Mouse (Mus musculus) MEL (cell line): ENCODE data around the gene Meioc.

Experiments used
- CHD1 ChIP-seq: IDR thresholded peaks from 2 replicates; pipeline ENCODE4 v1.6.1; 2012; ENCODE audit warnings: low read depth, mild to moderate bottlenecking, inconsistent platforms, low read length, improper control_type of control experiment
- CHD2 ChIP-seq: IDR thresholded peaks from 2 replicates; pipeline ENCODE4 v1.6.1; 2011; ENCODE audit warnings: low read length, improper control_type of control experiment
- CTCF ChIP-seq, 3 experiments: IDR thresholded peaks in 2 of 3; conservative IDR thresholded peaks in 1 of 3; 2 replicates each; pipeline ENCODE4 v1.5.1; 2011 to 2012; ENCODE audit warnings: low read length in 3 of 3, low read depth in 2 of 3, mild to moderate bottlenecking in 2 of 3, improper control_type of control experiment in 1 of 3, inconsistent platforms in 1 of 3, mixed read lengths in 1 of 3, moderate library complexity in 1 of 3; ENCODE audit not compliant: control insufficient read depth in 1 of 3, insufficient read depth in 1 of 3, poor library complexity in 1 of 3, severe bottlenecking in 1 of 3
- GATA1 ChIP-seq: IDR thresholded peaks from 2 replicates; pipeline ENCODE4 v1.6.1; 2011; ENCODE audit warnings: low read depth, low read length, improper control_type of control experiment
- MAX ChIP-seq: IDR thresholded peaks from 2 replicates; pipeline ENCODE4 v1.6.1; 2011; ENCODE audit warnings: low read length, improper control_type of control experiment
- TBP ChIP-seq: IDR thresholded peaks from 2 replicates; pipeline ENCODE4 v1.8.0; 2011; ENCODE audit warnings: low read depth, low read length, improper control_type of control experiment
- UBTF ChIP-seq: IDR thresholded peaks from 2 replicates; pipeline ENCODE4 v1.6.1; 2012; ENCODE audit warnings: low read depth, mild to moderate bottlenecking, inconsistent platforms, low read length, improper control_type of control experiment, moderate library complexity, borderline replicate concordance; ENCODE audit not compliant: insufficient read depth

DNA sequence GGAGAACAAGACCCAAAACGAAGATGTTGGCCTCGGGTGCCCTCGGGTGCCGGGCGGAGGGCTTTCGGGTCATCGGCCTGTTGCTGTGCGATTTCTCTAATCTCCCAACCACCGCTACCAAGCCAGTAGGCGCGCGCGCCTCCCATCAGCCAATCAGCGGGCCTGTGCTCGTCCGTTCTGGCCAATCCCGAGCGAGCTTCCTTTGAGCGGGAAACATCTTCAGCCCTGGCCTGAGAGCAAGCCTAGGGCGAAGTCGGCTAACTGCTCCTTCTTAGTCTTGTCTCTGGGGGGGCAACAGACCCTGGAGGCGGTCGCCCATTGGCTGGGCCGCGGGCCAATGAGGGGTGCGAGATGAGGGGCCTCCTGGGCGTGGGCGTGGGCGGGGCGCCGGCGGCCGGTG, 1.6 kb downstream of the Meioc start:
- TF ChIP-seq GATA1 (no peak), TBP (no peak), CTCF (IDR thresholded peaks at IDR 0.05 in 2 of 3, conservative IDR thresholded peaks at IDR 0.05 in 1 of 3; ENCODE audit: control insufficient read depth in 1 of 3, insufficient read depth in 1 of 3, low read depth in 2 of 3, low read length in 3 of 3, poor library complexity in 1 of 3, severe bottlenecking in 1 of 3) (no peak), CHD2 (no peak), MAX (no peak), CHD1 (no peak), UBTF (no peak)
